Mouse (Mus musculus) lung, postnatal 25 days (tissue): Measurements from ENCODE around the gene Zfp146.
"Not testable (repeated sequence)": the region's sequence is repeated elsewhere in the genome, so short reads cannot be mapped to it uniquely, and the experiment has no call there.

ENCODE experiments used
- DNase-seq: peaks from one replicate; pipeline ENCODE4 v3.0.0; 2022; ENCODE audit warnings: low spot score

Zfp146 gene

GRCm38 (mm10) chr7:30169583-30170282 lies at the start of gene Zfp146:
Gene Zfp146, minus strand, starts transcription at chr7:30169750.
- DNase-seq: peak; percentile 96

- DNase-seq: no peak
These were observed 47.7 kb upstream of the Zfp146 start for GRCm38 (mm10) chr7:30217277-30217676.

- peak; percentile 76 for DNase-seq
These were observed 47.2 kb upstream of the Zfp146 start for GRCm38 (mm10) chr7:30216723-30217151.

- no peak for DNase-seq
These were observed 46.3 kb upstream of the Zfp146 start for GRCm38 (mm10) chr7:30215875-30216274.

GRCm38 (mm10) chr7:30213881-30214280 lies 44.3 kb upstream of the Zfp146 start:
- no peak for DNase-seq

GRCm38 (mm10) chr7:30211025-30211424 lies 41.5 kb upstream of the Zfp146 start:
- DNase-seq: no peak

GRCm38 (mm10) chr7:30206364-30206763 lies 36.8 kb upstream of the Zfp146 start:
- not testable (repeated sequence) for DNase-seq

- peak; percentile 72 for DNase-seq
These were observed 35.8 kb upstream of the Zfp146 start for GRCm38 (mm10) chr7:30205383-30205782.

- no peak for DNase-seq
These were observed 34.8 kb upstream of the Zfp146 start for GRCm38 (mm10) chr7:30204380-30204779.

- peak; percentile 38 for DNase-seq
These were observed 33.5 kb upstream of the Zfp146 start for GRCm38 (mm10) chr7:30202895-30203690.

- not testable (repeated sequence) for DNase-seq
These were observed 31.1 kb upstream of the Zfp146 start for GRCm38 (mm10) chr7:30200661-30201060.

- DNase-seq: no peak
These were observed 30.6 kb upstream of the Zfp146 start for GRCm38 (mm10) chr7:30200200-30200599.

- DNase-seq: no peak
These were observed 30.1 kb upstream of the Zfp146 start for GRCm38 (mm10) chr7:30199498-30200139.

GRCm38 (mm10) chr7:30198481-30198971 lies 29.0 kb upstream of the Zfp146 start, which contains the start of gene Capns1:
Gene Capns1, minus strand, starts transcription at chr7:30198811.
- DNase-seq: peak; percentile 83

GRCm38 (mm10) chr7:30197592-30198129 lies 28.1 kb upstream of the Zfp146 start:
- no peak for DNase-seq

- DNase-seq: no peak
These were observed 26.6 kb upstream of the Zfp146 start for GRCm38 (mm10) chr7:30196171-30196570.

GRCm38 (mm10) chr7:30195461-30195860 lies 25.9 kb upstream of the Zfp146 start:
- DNase-seq: no peak

GRCm38 (mm10) chr7:30194884-30195283 lies 25.3 kb upstream of the Zfp146 start:
- peak; percentile 96 for DNase-seq

- DNase-seq: no peak
These were observed 24.7 kb upstream of the Zfp146 start for GRCm38 (mm10) chr7:30194101-30194831.

GRCm38 (mm10) chr7:30193581-30194100 lies 24.1 kb upstream of the Zfp146 start:
- peak; percentile 85 for DNase-seq

- no peak for DNase-seq
These were observed 23.5 kb upstream of the Zfp146 start for GRCm38 (mm10) chr7:30193013-30193412.
